Mouse (Mus musculus): ENCODE measurements around the gene Mocs3. TPM values are rescaled to one million over a fixed set of nuclear protein-coding genes. Genes with fewer than 3 reads are reported as not detected.
A peak's percentile ranks its signal among the peaks of the same experiment; 100 is the strongest.

Mocs3 gene
- polyA plus RNA-seq, 1 experiment from 2014 or later = 5.6 TPM

- ATAC-seq = no peak
- Histone ChIP-seq H3K27ac (ENCODE audit: low read length) (no peak overlapping the region), H3K4me2 (replicated peaks; ENCODE audit: low read depth, low read length) (peak overlapping the region; percentile 98), H3K27me3 (replicated peaks; ENCODE audit: insufficient read depth, low read length) (no peaks in the 10 kb centered on the region), H3K9me3 (ENCODE audit: low read length) (no peaks in the 10 kb centered on the region), H3K9ac (replicated peaks; ENCODE audit: low read depth) (peak overlapping the region; percentile 90), H3K36me3 (ENCODE audit: insufficient read depth, low read length) (no peaks in the 10 kb centered on the region; the same call in 1 of the 2 replicates), H3K4me3 (ENCODE audit: low read depth, low read length) (peak overlapping the region; percentile 92), H3K4me1 (ENCODE audit: insufficient read depth, low read depth, low read length) (peaks cover 12% of the 10 kb centered on the region; the same call in 1 of the 2 replicates)
- DNase-seq (ENCODE audit: low spot score) = no peak
- TF ChIP-seq EP300 (IDR thresholded peaks at IDR 0.05) (no peak), CTCF (IDR thresholded peaks at IDR 0.05) (no peak)
- 50% methylated on average over 33 of the region's 33 CpGs for WGBS
Measured at GRCm38 (mm10) chr2:168231471-168231829, 1.0 kb downstream of the Mocs3 start.

- no peak for ATAC-seq
- no peak for DNase-seq (ENCODE audit: low spot score)
- Histone ChIP-seq H3K9me3 (ENCODE audit: low read length) (no peaks in the 10 kb centered on the region), H3K4me3 (ENCODE audit: low read depth, low read length) (no peak overlapping the region), H3K9ac (replicated peaks; ENCODE audit: low read depth) (no peak overlapping the region), H3K27ac (ENCODE audit: low read length) (no peak overlapping the region), H3K4me1 (ENCODE audit: insufficient read depth, low read depth, low read length) (peaks cover 12% of the 10 kb centered on the region; the same call in 1 of the 2 replicates), H3K27me3 (replicated peaks; ENCODE audit: insufficient read depth, low read length) (no peaks in the 10 kb centered on the region), H3K4me2 (replicated peaks; ENCODE audit: low read depth, low read length) (no peak overlapping the region), H3K36me3 (ENCODE audit: insufficient read depth, low read length) (no peaks in the 10 kb centered on the region)
- 89% methylated on average over 5 of the region's 5 CpGs for WGBS
- TF ChIP-seq EP300 (IDR thresholded peaks at IDR 0.05) (no peak), CTCF (IDR thresholded peaks at IDR 0.05) (no peak)
Measured at GRCm38 (mm10) chr2:168233286-168233685, 2.9 kb downstream of the Mocs3 start.

- no peaks in the 10 kb centered on the region for H3K9me3 ChIP-seq (ENCODE audit: low read length)
- H3K36me3 ChIP-seq (ENCODE audit: insufficient read depth, low read length) = no peaks in the 10 kb centered on the region
- no peak overlapping the region for H3K27ac ChIP-seq (ENCODE audit: low read length)
- no peak for DNase-seq (ENCODE audit: low spot score)
- H3K4me1 ChIP-seq (ENCODE audit: insufficient read depth, low read depth, low read length) = no peaks in the 10 kb centered on the region
- no peak for ATAC-seq
- H3K4me2 ChIP-seq (replicated peaks; ENCODE audit: low read depth, low read length) = no peak overlapping the region
- 85% methylated on average over 4 of the region's 4 CpGs for WGBS
- H3K9ac ChIP-seq (replicated peaks; ENCODE audit: low read depth) = no peak overlapping the region
- TF ChIP-seq CTCF (IDR thresholded peaks at IDR 0.05) (no peak), EP300 (IDR thresholded peaks at IDR 0.05) (no peak)
- no peaks in the 10 kb centered on the region for H3K27me3 ChIP-seq (replicated peaks; ENCODE audit: insufficient read depth, low read length)
- no peak overlapping the region for H3K4me3 ChIP-seq (ENCODE audit: low read depth, low read length)
Measured at GRCm38 (mm10) chr2:168238335-168238734, 7.9 kb downstream of the Mocs3 start.

GRCm38 (mm10) chr2:168242841-168243240, 12.4 kb downstream of the Mocs3 start:
- Histone ChIP-seq H3K4me2 (replicated peaks; ENCODE audit: low read depth, low read length) (no peak overlapping the region), H3K36me3 (ENCODE audit: insufficient read depth, low read length) (no peaks in the 10 kb centered on the region), H3K4me3 (ENCODE audit: low read depth, low read length) (no peak overlapping the region), H3K27ac (ENCODE audit: low read length) (no peak overlapping the region), H3K9me3 (ENCODE audit: low read length) (no peaks in the 10 kb centered on the region), H3K9ac (replicated peaks; ENCODE audit: low read depth) (no peak overlapping the region), H3K4me1 (ENCODE audit: insufficient read depth, low read depth, low read length) (no peaks in the 10 kb centered on the region), H3K27me3 (replicated peaks; ENCODE audit: insufficient read depth, low read length) (no peaks in the 10 kb centered on the region)
- ATAC-seq (peak; percentile 35), DNase-seq (ENCODE audit: low spot score) (peak; percentile 30)
- no peak for TF ChIP-seq EP300 (IDR thresholded peaks at IDR 0.05)
- TF ChIP-seq CTCF (IDR thresholded peaks at IDR 0.05) = no peak

GRCm38 (mm10) chr2:168243278-168243677, 12.9 kb downstream of the Mocs3 start:
- Histone ChIP-seq H3K4me2 (replicated peaks; ENCODE audit: low read depth, low read length) (no peak overlapping the region), H3K27ac (ENCODE audit: low read length) (no peak overlapping the region), H3K36me3 (ENCODE audit: insufficient read depth, low read length) (no peaks in the 10 kb centered on the region), H3K4me3 (ENCODE audit: low read depth, low read length) (no peak overlapping the region), H3K9me3 (ENCODE audit: low read length) (no peaks in the 10 kb centered on the region), H3K4me1 (ENCODE audit: insufficient read depth, low read depth, low read length) (no peaks in the 10 kb centered on the region), H3K9ac (replicated peaks; ENCODE audit: low read depth) (no peak overlapping the region), H3K27me3 (replicated peaks; ENCODE audit: insufficient read depth, low read length) (no peaks in the 10 kb centered on the region)
- DNase-seq (ENCODE audit: low spot score) = no peak
- no peak for TF ChIP-seq EP300 (IDR thresholded peaks at IDR 0.05)
- WGBS = 72% methylated on average over 4 of the region's 4 CpGs
- ATAC-seq = no peak

GRCm38 (mm10) chr2:168245571-168245970, 15.1 kb downstream of the Mocs3 start:
- 36% methylated on average over 8 of the region's 8 CpGs for WGBS
- TF ChIP-seq EP300 (IDR thresholded peaks at IDR 0.05) (no peak), CTCF (IDR thresholded peaks at IDR 0.05) (no peak)
- no peak for ATAC-seq

More at GRCm38 (mm10) chr2:168245571-168245970, 15.1 kb downstream of the Mocs3 start:
- Histone ChIP-seq H3K9ac (replicated peaks; ENCODE audit: low read depth) (no peak overlapping the region), H3K4me3 (ENCODE audit: low read depth, low read length) (no peak overlapping the region), H3K27ac (ENCODE audit: low read length) (no peak overlapping the region), H3K4me1 (ENCODE audit: insufficient read depth, low read depth, low read length) (no peaks in the 10 kb centered on the region), H3K27me3 (replicated peaks; ENCODE audit: insufficient read depth, low read length) (no peaks in the 10 kb centered on the region), H3K9me3 (ENCODE audit: low read length) (no peaks in the 10 kb centered on the region), H3K36me3 (ENCODE audit: insufficient read depth, low read length) (no peaks in the 10 kb centered on the region), H3K4me2 (replicated peaks; ENCODE audit: low read depth, low read length) (no peak overlapping the region)
- no peak for DNase-seq (ENCODE audit: low spot score)

Measured in lung, postnatal 0 days (tissue).